Mouse (Mus musculus) MEL (cell line): Measurements from ENCODE around the gene Csde1. TPM values are rescaled to one million over a fixed set of nuclear protein-coding genes. Genes with fewer than 3 reads are reported as not detected.

Experiments used
- DNase-seq: peaks from one replicate; pipeline ENCODE4 v3.0.0; 2011; ENCODE audit warnings: low read depth, low spot score
- H3K27ac ChIP-seq: 2 replicates; pipeline ENCODE4 v1.5.1; 2012; ENCODE audit warnings: low read depth, mild to moderate bottlenecking, control low read depth, low read length, moderate library complexity; ENCODE audit not compliant: control insufficient read depth
- H3K27me3 ChIP-seq, 2 experiments: fragments of 150-350 bp in 1 of 2; sonication (generic) in 1 of 2; 2 replicates each; pipeline ENCODE4 v1.6.1; 2012; ENCODE audit warnings: low read length in 2 of 2, mild to moderate bottlenecking in 2 of 2, improper control_type of control experiment in 1 of 2, moderate library complexity in 1 of 2; ENCODE audit not compliant: insufficient read depth in 2 of 2, control insufficient read depth in 1 of 2
- H3K36me3 ChIP-seq, 2 experiments: 2 replicates each; pipeline ENCODE4 v1.6.1; 2012 to 2014; ENCODE audit warnings: low read length in 2 of 2, improper control_type of control experiment in 1 of 2, inconsistent platforms in 1 of 2, mild to moderate bottlenecking in 1 of 2; ENCODE audit not compliant: insufficient read depth in 2 of 2, control insufficient read depth in 1 of 2
- H3K4me1 ChIP-seq, 2 experiments: fragments of 150-350 bp in 1 of 2; sonication (generic) in 1 of 2; 2 replicates each; pipeline ENCODE4 v1.6.1; 2012; ENCODE audit warnings: low read length in 2 of 2, improper control_type of control experiment in 1 of 2, mild to moderate bottlenecking in 1 of 2; ENCODE audit not compliant: insufficient read depth in 2 of 2, control insufficient read depth in 1 of 2
- H3K4me3 ChIP-seq, 2 experiments: fragments of 150-350 bp in 1 of 2; sonication (generic) in 1 of 2; 2 replicates each; pipeline ENCODE4 v1.5.1; 2012; ENCODE audit warnings: low read depth in 2 of 2, low read length in 2 of 2, mild to moderate bottlenecking in 2 of 2, moderate library complexity in 2 of 2, control low read depth in 1 of 2, improper control_type of control experiment in 1 of 2; ENCODE audit not compliant: control insufficient read depth in 1 of 2, insufficient read depth in 1 of 2
- H3K79me2 ChIP-seq: 2 replicates; pipeline ENCODE4 v1.6.1; 2012; ENCODE audit warnings: mild to moderate bottlenecking, low read length, moderate library complexity; ENCODE audit not compliant: control insufficient read depth, poor library complexity, insufficient read depth
- H3K9ac ChIP-seq: 2 replicates; pipeline ENCODE4 v1.6.1; 2012; ENCODE audit warnings: low read depth, mild to moderate bottlenecking, control low read depth, low read length, moderate library complexity; ENCODE audit not compliant: control insufficient read depth, poor library complexity, severe bottlenecking
- H3K9me3 ChIP-seq: fragments of 150-350 bp; sonication (generic); replicated peaks from 2 replicates; pipeline ENCODE4 v1.6.1; 2012; ENCODE audit warnings: mild to moderate bottlenecking, low read length, improper control_type of control experiment, moderate library complexity; ENCODE audit not compliant: insufficient read depth
- CHD2 ChIP-seq: IDR thresholded peaks from 2 replicates; pipeline ENCODE4 v1.6.1; 2011; ENCODE audit warnings: low read length, improper control_type of control experiment
- CTCF ChIP-seq, 3 experiments: IDR thresholded peaks in 2 of 3; conservative IDR thresholded peaks in 1 of 3; 2 replicates each; pipeline ENCODE4 v1.5.1; 2011 to 2012; ENCODE audit warnings: low read length in 3 of 3, low read depth in 2 of 3, mild to moderate bottlenecking in 2 of 3, improper control_type of control experiment in 1 of 3, inconsistent platforms in 1 of 3, mixed read lengths in 1 of 3, moderate library complexity in 1 of 3; ENCODE audit not compliant: control insufficient read depth in 1 of 3, insufficient read depth in 1 of 3, poor library complexity in 1 of 3, severe bottlenecking in 1 of 3
- E2F4 ChIP-seq: IDR thresholded peaks from 2 replicates; pipeline ENCODE4 v1.6.1; 2011; ENCODE audit warnings: low read depth, low read length, improper control_type of control experiment, borderline replicate concordance
- ELF1 ChIP-seq: IDR thresholded peaks from 2 replicates; pipeline ENCODE4 v1.6.1; 2014; ENCODE audit warnings: low read depth, mild to moderate bottlenecking, inconsistent platforms, low read length, improper control_type of control experiment, moderate library complexity
- EP300 ChIP-seq, 2 experiments: IDR thresholded peaks; 2 replicates each; pipeline ENCODE4 v1.6.1; 2011; ENCODE audit warnings: improper control_type of control experiment in 2 of 2, low read length in 2 of 2, low read depth in 1 of 2, mild to moderate bottlenecking in 1 of 2
- ETS1 ChIP-seq: IDR thresholded peaks from 2 replicates; pipeline ENCODE4 v1.6.1; 2012; ENCODE audit warnings: low read depth, mild to moderate bottlenecking, inconsistent platforms, low read length, improper control_type of control experiment, moderate library complexity
- GABPA ChIP-seq: IDR thresholded peaks from 2 replicates; pipeline ENCODE4 v1.6.1; 2012; ENCODE audit warnings: low read depth, mild to moderate bottlenecking, inconsistent platforms, low read length, improper control_type of control experiment, moderate library complexity
- KAT2A ChIP-seq: conservative IDR thresholded peaks from 2 replicates; pipeline ENCODE4 v1.6.1; 2012; ENCODE audit warnings: low read depth, low read length, improper control_type of control experiment, inconsistent platforms
- MAFK ChIP-seq: IDR thresholded peaks from 2 replicates; pipeline ENCODE4 v1.6.1; 2011; ENCODE audit warnings: low read depth, mild to moderate bottlenecking, low read length, improper control_type of control experiment, borderline replicate concordance
- MAX ChIP-seq: IDR thresholded peaks from 2 replicates; pipeline ENCODE4 v1.6.1; 2011; ENCODE audit warnings: low read length, improper control_type of control experiment
- MAZ ChIP-seq: IDR thresholded peaks from 2 replicates; pipeline ENCODE4 v1.6.1; 2012; ENCODE audit warnings: low read depth, mild to moderate bottlenecking, inconsistent platforms, low read length, improper control_type of control experiment
- MEF2A ChIP-seq: IDR thresholded peaks from 2 replicates; pipeline ENCODE4 v1.6.1; 2014; ENCODE audit warnings: low read depth, mild to moderate bottlenecking, inconsistent platforms, low read length, improper control_type of control experiment; ENCODE audit not compliant: poor library complexity, insufficient replicate concordance, severe bottlenecking; ENCODE audit errors: extremely low read depth
- NELFE ChIP-seq: IDR thresholded peaks from 2 replicates; pipeline ENCODE4 v1.6.1; 2011; ENCODE audit warnings: low read depth, low read length, improper control_type of control experiment
- POLR2AphosphoS2 ChIP-seq: IDR thresholded peaks from 2 replicates; pipeline ENCODE4 v1.6.1; 2011; ENCODE audit warnings: low read length, improper control_type of control experiment
- POLR2AphosphoS5 ChIP-seq: IDR thresholded peaks from 2 replicates; pipeline ENCODE4 v1.6.1; 2012; ENCODE audit warnings: low read depth, borderline replicate concordance, mild to moderate bottlenecking, inconsistent platforms, low read length, moderate library complexity, mixed read lengths
- SIN3A ChIP-seq: IDR thresholded peaks from 2 replicates; pipeline ENCODE4 v1.6.1; 2012; ENCODE audit warnings: low read length, improper control_type of control experiment, inconsistent platforms
- SMC3 ChIP-seq: IDR thresholded peaks from 2 replicates; pipeline ENCODE4 v1.6.1; 2011; ENCODE audit warnings: low read depth, low read length, improper control_type of control experiment
- TAL1 ChIP-seq: IDR thresholded peaks from 2 replicates; pipeline ENCODE4 v1.6.1; 2012; ENCODE audit warnings: mild to moderate bottlenecking, inconsistent platforms, low read length, moderate library complexity, mixed read lengths
- TCF12 ChIP-seq: IDR thresholded peaks from 2 replicates; pipeline ENCODE4 v1.6.1; 2014; ENCODE audit warnings: low read depth, mild to moderate bottlenecking, inconsistent platforms, low read length, improper control_type of control experiment, moderate library complexity
- USF1 ChIP-seq: IDR thresholded peaks from 2 replicates; pipeline ENCODE4 v1.6.1; 2014; ENCODE audit warnings: low read depth, mild to moderate bottlenecking, inconsistent platforms, low read length, improper control_type of control experiment, moderate library complexity
- USF2 ChIP-seq, 2 experiments: IDR thresholded peaks; 2 replicates each; pipeline ENCODE4 v1.6.1; 2011 to 2012; ENCODE audit warnings: improper control_type of control experiment in 2 of 2, low read length in 2 of 2, borderline replicate concordance in 1 of 2, inconsistent platforms in 1 of 2, low read depth in 1 of 2, mild to moderate bottlenecking in 1 of 2; ENCODE audit not compliant: insufficient read depth in 1 of 2
- ZC3H11A ChIP-seq: IDR thresholded peaks from 2 replicates; pipeline ENCODE4 v1.6.1; 2012; ENCODE audit warnings: low read depth, mild to moderate bottlenecking, inconsistent platforms, low read length, improper control_type of control experiment
- ZKSCAN1 ChIP-seq: IDR thresholded peaks from 2 replicates; pipeline ENCODE4 v1.6.1; 2012; ENCODE audit warnings: low read depth, mild to moderate bottlenecking, inconsistent platforms, low read length, improper control_type of control experiment, moderate library complexity
- ZMIZ1 ChIP-seq: IDR thresholded peaks from 2 replicates; pipeline ENCODE4 v1.6.1; 2012; ENCODE audit warnings: low read depth, mild to moderate bottlenecking, inconsistent platforms, low read length, improper control_type of control experiment, moderate library complexity
- polyA plus RNA-seq, 2 experiments: library from polyadenylated mRNA; stranded (reverse) in 1 of 2; unstranded in 1 of 2; fragments of >175 nt in 1 of 2; fragments of >200 nt in 1 of 2; gene quantifications; 2 replicates each; pipeline versions ENCODE4 v1.2.1 to v1.2.4; 2012; ENCODE audit warnings: low replicate concordance in 2 of 2, low read depth in 1 of 2; ENCODE audit not compliant: insufficient read length in 2 of 2, insufficient read depth in 1 of 2, missing spikeins in 1 of 2
- total RNA-seq: library from RNA; depleted of rRNA; stranded (reverse); fragments of 300-350 nt; gene quantifications from 2 replicates; pipeline ENCODE4 v1.2.3, GENCODE M21; 2012

Csde1 gene
- total and polyA plus RNA-seq, 3 experiments, result 142 to 202 (median 189) TPM

DNA sequence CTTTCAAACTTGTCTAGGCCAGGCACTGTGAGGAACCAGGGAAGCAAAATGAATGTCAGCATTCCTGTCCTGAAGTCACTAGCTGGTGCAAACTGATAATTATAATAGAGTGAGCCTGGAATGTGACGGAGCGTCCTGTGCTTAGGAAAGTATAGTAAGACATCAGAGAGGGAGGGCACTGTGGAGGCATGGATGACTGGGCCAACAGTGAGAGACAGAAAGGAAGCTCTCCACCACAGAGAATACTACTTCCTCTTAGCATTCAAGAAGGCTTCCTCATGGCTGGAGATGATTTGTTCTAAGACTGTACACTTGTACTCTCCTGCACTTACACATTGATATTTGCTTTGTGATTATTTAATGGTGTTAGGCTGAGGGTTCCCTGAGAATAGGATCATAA is 2.9 kb upstream of the Csde1 start:
- no peaks in the 10 kb centered on the region for H3K27me3 ChIP-seq
- peak; percentile 70 for DNase-seq
- no peaks in the 10 kb centered on the region for H3K9me3 ChIP-seq
- peaks cover 2 to 16% of the 10 kb centered on the region in 2 experiments; a peak in 3 of 4 replicates for H3K4me1 ChIP-seq
- H3K27ac ChIP-seq, result no peak overlapping the region; the same call in 1 of the 2 replicates
- peaks cover 2 to 22% of the 10 kb centered on the region in 2 experiments; a peak in 3 of 4 replicates for H3K36me3 ChIP-seq
- TF ChIP-seq SMC3 (no peak), ZC3H11A (no peak), EP300 (IDR thresholded peaks at IDR 0.05; ENCODE audit: low read depth in 1 of 2, low read length in 2 of 2) (peak in 1 of 2 experiments; percentile 33; a peak in 1 of 4 replicates), KAT2A (no peak), POLR2AphosphoS5 (no peak), MAX (peak; percentile 27; the same call in 1 of the 2 replicates), POLR2AphosphoS2 (no peak)
- TF ChIP-seq, all 39 proteins: peak for 2
- Histone ChIP-seq H3K9ac (no peak overlapping the region), H3K79me2 (peaks cover 20% of the 10 kb centered on the region), H3K4me3 (no peak overlapping the region)

DNA sequence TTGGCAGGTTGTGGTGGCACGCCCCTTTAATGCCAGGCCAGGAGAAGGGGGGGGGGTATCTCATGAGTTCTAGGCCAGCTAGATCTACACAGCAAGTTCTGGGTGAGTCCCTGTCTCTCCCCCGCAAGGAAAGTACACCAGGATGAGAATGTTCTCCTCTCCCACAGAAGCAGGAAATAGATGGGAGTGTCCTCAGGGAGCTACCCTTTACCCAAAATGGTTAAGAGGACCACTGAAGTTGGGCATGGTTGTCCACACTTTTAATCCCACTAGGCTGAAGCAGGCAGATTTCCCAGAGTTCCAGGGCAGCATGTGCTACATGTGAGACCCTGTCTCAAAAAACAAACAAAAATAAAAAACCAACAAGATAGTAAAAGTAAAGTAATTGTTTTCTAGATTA is 764 bp upstream of the Csde1 start:
- H3K9ac ChIP-seq, result peak overlapping the region; percentile 76
- H3K9me3 ChIP-seq, result no peaks in the 10 kb centered on the region
- H3K27me3 ChIP-seq, result no peaks in the 10 kb centered on the region
- DNase-seq, result no peak
- H3K36me3 ChIP-seq, result peaks cover 3 to 36% of the 10 kb centered on the region in 2 experiments; a peak in 3 of 4 replicates
- peaks cover 12 to 20% of the 10 kb centered on the region in 2 experiments for H3K4me1 ChIP-seq
- H3K27ac ChIP-seq, result peak overlapping the region; percentile 88
- TF ChIP-seq NELFE (0 out of 2 replicates have a peak, but pooled peaks have one; percentile 12), CHD2 (no peak)
- TF ChIP-seq, all 39 proteins: peak for 1
- peak overlapping the region; percentile 74 to 78 for H3K4me3 ChIP-seq
- peaks cover 35% of the 10 kb centered on the region for H3K79me2 ChIP-seq

GRCm38 (mm10) chr3:103020943-103021638 is 865 bp downstream of the Csde1 start:
- Histone ChIP-seq H3K4me3 (peak overlapping the region; percentile 61 to 78), H3K79me2 (peaks cover 48% of the 10 kb centered on the region), H3K27me3 (no peaks in the 10 kb centered on the region), H3K9ac (peak overlapping the region; percentile 91), H3K36me3 (peaks cover 3 to 50% of the 10 kb centered on the region in 2 experiments; a peak in 3 of 4 replicates), H3K27ac (peak overlapping the region; percentile 78), H3K4me1 (peaks cover 18 to 25% of the 10 kb centered on the region in 2 experiments), H3K9me3 (no peaks in the 10 kb centered on the region)
- DNase-seq, result peak; percentile 95
- TF ChIP-seq ETS1, result no peak
- no peak for TF ChIP-seq MEF2A
- no peak for TF ChIP-seq ZMIZ1
- no peak for TF ChIP-seq TAL1
- TF ChIP-seq ELF1, result peak; percentile 58
- no peak for TF ChIP-seq MAFK
- no peak for TF ChIP-seq E2F4
- TF ChIP-seq MAZ, result peak; percentile 96
- TF ChIP-seq USF2 (IDR thresholded peaks at IDR 0.05; ENCODE audit: borderline replicate concordance in 1 of 2, insufficient read depth in 1 of 2, low read depth in 1 of 2, low read length in 2 of 2), result no peak
- TF ChIP-seq USF1, result no peak
- TF ChIP-seq GABPA, result no peak
- TF ChIP-seq ZKSCAN1, result no peak
- TF ChIP-seq SIN3A, result peak; percentile 82
- TF ChIP-seq MAX, result peak; percentile 69
- TF ChIP-seq KAT2A, result no peak; the same call in 1 of the 2 replicates
- TF ChIP-seq TCF12, result no peak
- no peak for TF ChIP-seq SMC3
- TF ChIP-seq CTCF (IDR thresholded peaks at IDR 0.05 in 2 of 3, conservative IDR thresholded peaks at IDR 0.05 in 1 of 3; ENCODE audit: control insufficient read depth in 1 of 3, insufficient read depth in 1 of 3, low read depth in 2 of 3, low read length in 3 of 3, poor library complexity in 1 of 3, severe bottlenecking in 1 of 3), result no peak
